Mouse (Mus musculus) embryonic fibroblast, embryonic 13.5 days (primary cell): ENCODE results near the gene Tmem237.

Experiments used
- CTCF ChIP-seq: IDR thresholded peaks from 2 replicates; pipeline ENCODE4 v1.5.1; 2011; ENCODE audit warnings: mild to moderate bottlenecking, control low read depth, low read length, moderate library complexity, borderline replicate concordance; ENCODE audit not compliant: insufficient read depth
- POLR2A ChIP-seq: IDR thresholded peaks from 2 replicates; pipeline ENCODE4 v1.6.1; 2011; ENCODE audit warnings: low read depth, mild to moderate bottlenecking, control low read depth, low read length, moderate library complexity

DNA sequence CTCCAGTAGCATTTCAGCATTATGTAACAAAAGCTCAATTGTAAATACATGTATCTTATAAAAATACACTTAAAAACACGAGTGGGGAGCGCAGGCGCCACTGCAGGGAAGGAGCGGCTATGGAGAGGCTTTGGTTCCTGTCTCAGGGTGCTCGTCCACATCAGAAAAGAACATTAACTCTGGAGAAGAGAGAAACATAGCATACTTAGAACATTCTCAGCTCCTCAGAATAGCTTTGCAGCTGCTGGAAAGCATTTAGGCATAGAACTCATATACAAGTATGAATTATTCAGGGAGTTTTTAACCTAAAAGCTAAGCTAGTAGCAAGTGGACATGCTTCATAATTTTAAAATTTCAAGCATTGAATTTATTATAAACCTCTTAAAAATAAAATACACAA lies 19.2 kb downstream of the Tmem237 start:
- TF ChIP-seq CTCF (no peak), POLR2A (no peak)
